Mouse (Mus musculus) CH12.LX (cell line): ENCODE data around the gene Itpr1. TPM values are rescaled to one million over a fixed set of nuclear protein-coding genes. Genes with fewer than 3 reads are reported as not detected.

Source experiments
- DNase-seq: peaks from one replicate; pipeline ENCODE4 v3.0.0-alpha.2; 2013; ENCODE audit errors: extremely low read depth
- H3K27ac ChIP-seq: 2 replicates; pipeline ENCODE4 v1.5.1; 2012; ENCODE audit warnings: low read depth, mild to moderate bottlenecking, control low read depth, moderate library complexity; ENCODE audit not compliant: insufficient read depth
- H3K27me3 ChIP-seq: replicated peaks from 2 replicates; pipeline ENCODE3; 2012; ENCODE audit warnings: inconsistent platforms
- H3K36me3 ChIP-seq, 2 experiments: replicated peaks in 1 of 2; 2 replicates each; pipeline versions ENCODE3 to v1.6.1; 2012; ENCODE audit warnings: inconsistent platforms in 1 of 2, low read length in 1 of 2, mild to moderate bottlenecking in 1 of 2, mixed read lengths in 1 of 2, moderate library complexity in 1 of 2; ENCODE audit not compliant: control insufficient read depth in 1 of 2, insufficient read depth in 1 of 2
- H3K4me1 ChIP-seq, 2 experiments: 2 replicates each; pipeline ENCODE4 v1.6.1; 2012; ENCODE audit warnings: inconsistent platforms in 1 of 2, moderate library complexity in 1 of 2; ENCODE audit not compliant: insufficient read depth in 2 of 2, control insufficient read depth in 1 of 2
- H3K4me2 ChIP-seq: 2 replicates; pipeline ENCODE4 v1.6.1; 2012; ENCODE audit warnings: low read depth, mild to moderate bottlenecking, control low read depth; ENCODE audit not compliant: poor library complexity, insufficient read depth, severe bottlenecking
- H3K4me3 ChIP-seq, 3 experiments: fragments of 150-350 bp in 1 of 3; sonication (generic) in 1 of 3; replicated peaks in 1 of 3; 2 replicates each; pipeline versions ENCODE3 to v1.5.1; 2011 to 2012; ENCODE audit warnings: low read depth in 2 of 3, low read length in 2 of 3, mild to moderate bottlenecking in 2 of 3, moderate library complexity in 2 of 3, control low read depth in 1 of 3, improper control_type of control experiment in 1 of 3, inconsistent platforms in 1 of 3, mixed read lengths in 1 of 3; ENCODE audit not compliant: poor library complexity in 1 of 3
- H3K79me2 ChIP-seq: replicated peaks from 2 replicates; pipeline ENCODE4 v1.6.1; 2012; ENCODE audit warnings: mild to moderate bottlenecking, moderate library complexity; ENCODE audit not compliant: control insufficient read depth, poor library complexity, insufficient read depth, severe bottlenecking; ENCODE audit errors: extremely low read depth
- H3K9ac ChIP-seq: 2 replicates; pipeline ENCODE4 v1.6.1; 2012; ENCODE audit warnings: low read depth, mild to moderate bottlenecking, control low read depth, moderate library complexity; ENCODE audit not compliant: insufficient read depth
- H3K9me3 ChIP-seq: replicated peaks from 2 replicates; pipeline ENCODE3; 2012; ENCODE audit warnings: low read length, inconsistent platforms, mixed read lengths
- CHD1 ChIP-seq: IDR thresholded peaks from 2 replicates; pipeline ENCODE4 v1.6.1; 2012; ENCODE audit warnings: low read depth, low read length, improper control_type of control experiment, inconsistent platforms
- E2F4 ChIP-seq: IDR thresholded peaks from 2 replicates; pipeline ENCODE4 v1.6.1; 2011; ENCODE audit warnings: low read depth, low read length, improper control_type of control experiment; ENCODE audit not compliant: insufficient replicate concordance
- ELF1 ChIP-seq: IDR thresholded peaks from 2 replicates; pipeline ENCODE4 v1.6.1; 2014; ENCODE audit warnings: low read depth, mild to moderate bottlenecking, inconsistent platforms, low read length, improper control_type of control experiment
- EP300 ChIP-seq: IDR thresholded peaks from 2 replicates; pipeline ENCODE4 v1.6.1; 2011; ENCODE audit warnings: low read length, improper control_type of control experiment
- ETS1 ChIP-seq: conservative IDR thresholded peaks from 2 replicates; pipeline ENCODE4 v1.6.1; 2012; ENCODE audit warnings: low read depth, mild to moderate bottlenecking, inconsistent platforms, low read length, improper control_type of control experiment, moderate library complexity
- GABPA ChIP-seq: IDR thresholded peaks from 2 replicates; pipeline ENCODE4 v1.6.1; 2012; ENCODE audit warnings: low read depth, low read length, improper control_type of control experiment, inconsistent platforms; ENCODE audit not compliant: insufficient replicate concordance
- JUN ChIP-seq: IDR thresholded peaks from 2 replicates; pipeline ENCODE4 v1.6.1; 2011; ENCODE audit warnings: low read depth, mild to moderate bottlenecking, low read length, improper control_type of control experiment, moderate library complexity; ENCODE audit not compliant: insufficient read depth
- KAT2A ChIP-seq: IDR thresholded peaks from 2 replicates; pipeline ENCODE4 v1.6.1; 2012; ENCODE audit warnings: low read length, improper control_type of control experiment, inconsistent platforms; ENCODE audit not compliant: insufficient replicate concordance
- MAFK ChIP-seq: IDR thresholded peaks from 2 replicates; pipeline ENCODE4 v1.6.1; 2011; ENCODE audit warnings: low read length, improper control_type of control experiment; ENCODE audit not compliant: insufficient replicate concordance
- MAX ChIP-seq: IDR thresholded peaks from 2 replicates; pipeline ENCODE4 v1.6.1; 2011; ENCODE audit warnings: low read length, improper control_type of control experiment
- MXI1 ChIP-seq: IDR thresholded peaks from 2 replicates; pipeline ENCODE4 v1.6.1; 2011; ENCODE audit warnings: mild to moderate bottlenecking, low read depth, low read length, improper control_type of control experiment
- MYC ChIP-seq: IDR thresholded peaks from 2 replicates; pipeline ENCODE4 v1.6.1; 2011; ENCODE audit warnings: low read depth, mild to moderate bottlenecking, improper control_type of control experiment, low read length
- NELFE ChIP-seq: IDR thresholded peaks from 2 replicates; pipeline ENCODE4 v1.6.1; 2011; ENCODE audit warnings: low read depth, low read length, improper control_type of control experiment
- PAX5 ChIP-seq: IDR thresholded peaks from 2 replicates; pipeline ENCODE4 v1.6.1; 2012; ENCODE audit warnings: low read length, inconsistent platforms, mixed read lengths
- POLR2A ChIP-seq: IDR thresholded peaks from 2 replicates; pipeline ENCODE4 v1.6.1; 2011; ENCODE audit warnings: low read depth, mild to moderate bottlenecking, improper control_type of control experiment, low read length
- POLR2AphosphoS2 ChIP-seq: IDR thresholded peaks from 2 replicates; pipeline ENCODE4 v1.6.1; 2011; ENCODE audit warnings: low read depth, low read length, improper control_type of control experiment
- RAD21 ChIP-seq: IDR thresholded peaks from 2 replicates; pipeline ENCODE4 v1.6.1; 2011; ENCODE audit warnings: low read depth, mild to moderate bottlenecking, low read length, improper control_type of control experiment, moderate library complexity
- SMC3 ChIP-seq: IDR thresholded peaks from 2 replicates; pipeline ENCODE4 v1.6.1; 2011; ENCODE audit warnings: low read depth, low read length, improper control_type of control experiment
- TBP ChIP-seq: conservative IDR thresholded peaks from 2 replicates; pipeline ENCODE4 v1.6.1; 2011; ENCODE audit warnings: low read depth, low read length, improper control_type of control experiment
- ZC3H11A ChIP-seq: IDR thresholded peaks from 2 replicates; pipeline ENCODE4 v1.6.1; 2012; ENCODE audit warnings: low read depth, mild to moderate bottlenecking, inconsistent platforms, low read length, improper control_type of control experiment
- ZKSCAN1 ChIP-seq: IDR thresholded peaks from 2 replicates; pipeline ENCODE4 v1.6.1; 2012; ENCODE audit warnings: low read depth, inconsistent platforms, low read length, improper control_type of control experiment, borderline replicate concordance
- ZMIZ1 ChIP-seq: IDR thresholded peaks from 2 replicates; pipeline ENCODE4 v1.6.1; 2012; ENCODE audit warnings: low read depth, mild to moderate bottlenecking, inconsistent platforms, low read length, improper control_type of control experiment
- dilution Hi-C: fragments of 300-500 bp; cut with MboI; formaldehyde crosslinking; loops from 2 replicates; pipeline ENCODE4 v1.14.3; 2020; ENCODE audit warnings: low sequenced_read_pairs; ENCODE audit not compliant: extremely low pct_unique_long_range_greater_than_20kb, extremely low pct_ligation_motif_present
- in situ Hi-C: fragments of 300-500 bp; cut with MboI; formaldehyde crosslinking; loops from 3 replicates; pipeline ENCODE4 v1.14.3; 2019; ENCODE audit warnings: low sequenced_read_pairs, low pct_ligation_motif_present, low pct_unique_long_range_greater_than_20kb, mixed read lengths
- polyA plus RNA-seq: library from polyadenylated mRNA; unstranded; fragments of >175 nt; gene quantifications from 2 replicates; pipeline ENCODE4 v1.2.1, GENCODE M21; 2012; ENCODE audit warnings: low read depth; ENCODE audit not compliant: insufficient read length
- total RNA-seq, 2 experiments: library from RNA; depleted of rRNA; stranded (reverse); fragments of 300-350 nt in 1 of 2; fragments of >200 nt in 1 of 2; gene quantifications; 2 replicates each; pipeline ENCODE4 v1.2.3; 2012 to 2014

The Itpr1 gene
- total and polyA plus RNA-seq, 3 experiments, result 42.8 to 73.1 (median 53.4) TPM

GRCm38 (mm10) chr6:108572646-108573045, 359.8 kb downstream of the Itpr1 start:
- Histone ChIP-seq H3K4me2 (no peak overlapping the region), H3K36me3 (no peaks in the 10 kb centered on the region), H3K9me3 (no peaks in the 10 kb centered on the region), H3K27ac (no peak overlapping the region), H3K4me3 (no peak overlapping the region)
- in situ Hi-C loops, result no loop called here
- no peak for DNase-seq
- TF ChIP-seq GABPA (no peak), ZMIZ1 (no peak), POLR2A (no peak), ZKSCAN1 (no peak), E2F4 (no peak), EP300 (no peak)
- TF ChIP-seq, all 38 proteins: peak for 0
- dilution Hi-C loops, result no loop called here
- H3K4me1 ChIP-seq, result peaks cover 12 to 30% of the 10 kb centered on the region in 2 experiments
- no peaks in the 10 kb centered on the region for H3K79me2 ChIP-seq
- no peak overlapping the region for H3K9ac ChIP-seq
- H3K27me3 ChIP-seq, result no peaks in the 10 kb centered on the region

DNA sequence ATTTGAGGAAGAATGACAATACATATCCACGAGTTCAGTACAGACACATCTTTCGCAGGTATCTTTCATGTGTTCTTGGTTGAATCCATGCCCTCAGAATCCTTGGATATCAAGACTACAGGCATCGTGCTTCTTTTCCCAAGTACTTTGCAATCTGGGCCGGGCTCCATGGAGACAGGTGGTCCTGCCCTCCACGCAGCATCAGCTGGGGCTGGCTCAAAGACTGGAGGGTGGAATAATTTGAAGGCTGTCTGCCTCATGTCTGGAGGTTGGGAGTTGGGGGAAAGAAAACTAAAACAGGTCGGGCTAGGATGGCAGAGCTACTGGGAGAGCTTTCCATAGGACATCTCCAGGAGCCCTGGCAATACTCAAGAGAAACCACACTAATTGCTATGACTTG, 364.2 kb downstream of the Itpr1 start:
- no peak for DNase-seq
- no peaks in the 10 kb centered on the region for H3K9me3 ChIP-seq
- no peaks in the 10 kb centered on the region for H3K27me3 ChIP-seq
- H3K4me3 ChIP-seq, result no peak overlapping the region
- no peak for TF ChIP-seq MAX
- no peak overlapping the region for H3K9ac ChIP-seq
- dilution Hi-C loops, result no loop called here
- no peak overlapping the region for H3K4me2 ChIP-seq
- in situ Hi-C loops, result no loop called here
- H3K36me3 ChIP-seq, result no peaks in the 10 kb centered on the region
- H3K27ac ChIP-seq, result no peak overlapping the region
- no peaks in the 10 kb centered on the region for H3K79me2 ChIP-seq
- peaks cover 0 to 15% of the 10 kb centered on the region in 2 experiments; a peak in 2 of 4 replicates for H3K4me1 ChIP-seq

DNA sequence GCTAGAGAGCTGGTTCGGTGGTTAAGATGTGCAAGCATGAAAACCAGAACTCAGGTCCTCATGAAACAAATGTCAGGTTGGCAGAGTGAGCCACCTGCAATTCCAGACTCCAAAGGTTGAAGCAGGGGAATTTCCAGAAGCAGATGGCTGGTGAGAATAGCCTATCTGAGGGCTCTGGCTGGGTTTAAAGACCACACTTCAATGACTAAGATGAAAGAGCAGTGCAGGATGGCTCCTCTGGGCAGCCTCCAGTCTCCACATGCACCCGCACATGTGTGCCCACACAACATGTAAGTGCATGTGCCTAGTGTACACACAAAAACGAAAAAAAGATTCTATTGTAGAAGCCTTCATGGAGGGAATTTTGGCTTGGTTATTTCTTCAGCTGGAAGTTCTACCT, 375.5 kb downstream of the Itpr1 start:
- no peak for DNase-seq
- Histone ChIP-seq H3K36me3 (no peaks in the 10 kb centered on the region), H3K4me1 (peaks cover 8% of the 10 kb centered on the region in 2 experiments; a peak in 3 of 4 replicates), H3K4me2 (no peak overlapping the region), H3K27ac (no peak overlapping the region), H3K79me2 (no peaks in the 10 kb centered on the region), H3K9ac (no peak overlapping the region), H3K4me3 (no peak overlapping the region), H3K27me3 (no peaks in the 10 kb centered on the region), H3K9me3 (peaks cover 3% of the 10 kb centered on the region)
- no peak for TF ChIP-seq POLR2A
- TF ChIP-seq TBP, result no peak
- TF ChIP-seq SMC3, result no peak
- no peak for TF ChIP-seq EP300
- TF ChIP-seq CHD1, result no peak
- TF ChIP-seq JUN, result no peak
- no peak for TF ChIP-seq MAFK
- no peak for TF ChIP-seq NELFE
- TF ChIP-seq ZC3H11A, result no peak
- TF ChIP-seq ELF1, result no peak
- TF ChIP-seq KAT2A, result no peak
- no peak for TF ChIP-seq MYC
- TF ChIP-seq MXI1, result no peak
- no peak for TF ChIP-seq MAX
- no peak for TF ChIP-seq ETS1
- no peak for TF ChIP-seq POLR2AphosphoS2
- TF ChIP-seq PAX5, result no peak
- TF ChIP-seq RAD21, result no peak
- dilution Hi-C loops, result no loop called here
- in situ Hi-C loops, result no loop called here
